Mouse (Mus musculus) forebrain, embryonic 16.5 days (tissue): Measurements from ENCODE around the gene Cym. TPM values are rescaled to one million over a fixed set of nuclear protein-coding genes. Genes with fewer than 3 reads are reported as not detected.

ENCODE experiments used
- ATAC-seq: fragments of 200-750 bp; cut with Nextera tagmentation; 2 replicates; pipeline ENCODE4 v1.8.0; 2017; ENCODE audit warnings: mild to moderate bottlenecking, moderate library complexity
- H3K27ac ChIP-seq: fragments of 300-500 bp; sonication (generic); 2 replicates; pipeline ENCODE4 v1.5.1; 2014; ENCODE audit warnings: low read length, control low read depth
- H3K27me3 ChIP-seq: fragments of 300-500 bp; sonication (generic); replicated peaks from 2 replicates; pipeline ENCODE4 v1.6.1; 2014; ENCODE audit warnings: low read length; ENCODE audit not compliant: control insufficient read depth, insufficient read depth
- H3K36me3 ChIP-seq: fragments of 300-500 bp; sonication (generic); 2 replicates; pipeline ENCODE4 v1.6.1; 2014; ENCODE audit not compliant: control insufficient read depth, insufficient read depth
- H3K4me1 ChIP-seq: fragments of 300-500 bp; sonication (generic); replicated peaks from 2 replicates; pipeline ENCODE4 v1.6.1; 2014; ENCODE audit warnings: low read length; ENCODE audit not compliant: control insufficient read depth, insufficient read depth
- H3K4me2 ChIP-seq: fragments of 300-500 bp; sonication (generic); 2 replicates; pipeline ENCODE4 v1.6.1; 2014; ENCODE audit warnings: mild to moderate bottlenecking, low read length, control low read depth
- H3K4me3 ChIP-seq: fragments of 300-500 bp; sonication (generic); replicated peaks from 2 replicates; pipeline ENCODE4 v1.5.1; 2014; ENCODE audit warnings: mild to moderate bottlenecking, low read length, control low read depth
- H3K9ac ChIP-seq: fragments of 300-500 bp; sonication (generic); replicated peaks from 2 replicates; pipeline ENCODE4 v1.6.1; 2014; ENCODE audit warnings: low read depth, low read length, control low read depth
- H3K9me3 ChIP-seq: fragments of 300-500 bp; sonication (generic); 2 replicates; pipeline ENCODE4 v1.6.1; 2016; ENCODE audit warnings: low read length; ENCODE audit not compliant: control insufficient read depth
- WGBS: fragments of 180-500 bp; shearing (Covaris S2); extraction: QIAGEN DNeasy Blood & Tissue Kit; methylation state at CpG from one replicate; pipeline ENCODE4 v1.1.7; 2014; 5-methylcytosine and 5-hydroxymethylcytosine counted together
- polyA plus RNA-seq: library from polyadenylated mRNA; unstranded; fragments of >200 nt; fragmentation: Nextera tagmentation; extraction: Ambion mirVana; gene quantifications from 2 replicates; pipeline ENCODE4 v1.2.1, GENCODE M21; 2015

The Cym gene
- polyA plus RNA-seq, 1 experiment from 2014 or later: not detected

- Histone ChIP-seq H3K4me3 (no peak overlapping the region), H3K36me3 (no peaks in the 10 kb centered on the region), H3K27me3 (no peaks in the 10 kb centered on the region), H3K4me1 (0 out of 2 replicates have a peak, but pooled peaks cover 2% of the 10 kb centered on the region), H3K9me3 (no peaks in the 10 kb centered on the region), H3K9ac (no peak overlapping the region), H3K4me2 (no peak overlapping the region), H3K27ac (no peak overlapping the region)
- no peak for ATAC-seq
- 76% methylated on average over 3 of the region's 3 CpGs for WGBS
Measured at GRCm38 (mm10) chr3:107185597-107185996, 35.9 kb downstream of the Cym start.

- no peak overlapping the region for H3K4me3 ChIP-seq
- H3K36me3 ChIP-seq: no peaks in the 10 kb centered on the region
- H3K4me1 ChIP-seq: no peaks in the 10 kb centered on the region
- H3K9me3 ChIP-seq: no peaks in the 10 kb centered on the region
- WGBS: 79% methylated on average over 3 of the region's 3 CpGs
- H3K4me2 ChIP-seq: no peak overlapping the region
- no peaks in the 10 kb centered on the region for H3K27me3 ChIP-seq
- ATAC-seq: no peak
- H3K9ac ChIP-seq: no peak overlapping the region
- no peak overlapping the region for H3K27ac ChIP-seq
Measured at GRCm38 (mm10) chr3:107183178-107183577, 38.4 kb downstream of the Cym start.

GRCm38 (mm10) chr3:107182756-107183155 lies 38.8 kb downstream of the Cym start, which contains the start of gene Kcna10:
TSS of gene Kcna10 (plus strand) at chr3:107183056.
- H3K27me3 ChIP-seq: no peaks in the 10 kb centered on the region
- no peaks in the 10 kb centered on the region for H3K36me3 ChIP-seq
- no peak within 1 kb of the TSS for H3K4me3 ChIP-seq
- H3K4me1 ChIP-seq: no peaks in the 10 kb centered on the region
- H3K4me2 ChIP-seq: no peak within 1 kb of the TSS
- WGBS: 89% methylated on average over 1 of the region's 1 CpGs
- no peaks in the 10 kb centered on the region for H3K9me3 ChIP-seq
- H3K27ac ChIP-seq: no peak within 1 kb of the TSS
- ATAC-seq: no peak
- H3K9ac ChIP-seq: no peak within 1 kb of the TSS

GRCm38 (mm10) chr3:107180860-107181259 lies 40.7 kb downstream of the Cym start:
- H3K4me2 ChIP-seq: no peak overlapping the region
- H3K9ac ChIP-seq: no peak overlapping the region
- 84% methylated on average over 2 of the region's 2 CpGs for WGBS
- H3K36me3 ChIP-seq: no peaks in the 10 kb centered on the region
- H3K4me3 ChIP-seq: no peak overlapping the region
- no peaks in the 10 kb centered on the region for H3K9me3 ChIP-seq
- no peak for ATAC-seq
- H3K27ac ChIP-seq: no peak overlapping the region
- H3K27me3 ChIP-seq: no peaks in the 10 kb centered on the region
- no peaks in the 10 kb centered on the region; the same call in 1 of the 2 replicates for H3K4me1 ChIP-seq

GRCm38 (mm10) chr3:107176501-107176900 lies 45.0 kb downstream of the Cym start:
- Histone ChIP-seq H3K4me2 (no peak overlapping the region), H3K4me3 (no peak overlapping the region), H3K4me1 (peaks cover 2% of the 10 kb centered on the region; the same call in 1 of the 2 replicates), H3K9me3 (no peaks in the 10 kb centered on the region), H3K9ac (no peak overlapping the region), H3K27ac (0 out of 2 replicates have a peak overlapping the region, but pooled peaks have one; percentile 10), H3K27me3 (no peaks in the 10 kb centered on the region), H3K36me3 (no peaks in the 10 kb centered on the region)
- peak; percentile 91 for ATAC-seq
- WGBS: 51% methylated on average over 9 of the region's 9 CpGs

GRCm38 (mm10) chr3:107175486-107175885 lies 46.0 kb downstream of the Cym start:
- WGBS: 52% methylated on average over 4 of the region's 4 CpGs
- no peaks in the 10 kb centered on the region for H3K36me3 ChIP-seq

GRCm38 (mm10) chr3:107172556-107172955 lies 49.0 kb downstream of the Cym start:
- H3K4me1 ChIP-seq: peaks cover 2% of the 10 kb centered on the region; the same call in 1 of the 2 replicates
- H3K36me3 ChIP-seq: no peaks in the 10 kb centered on the region
- H3K4me3 ChIP-seq: no peak overlapping the region
- 50% methylated on average over 1 of the region's 1 CpGs for WGBS
- no peaks in the 10 kb centered on the region for H3K9me3 ChIP-seq
- H3K4me2 ChIP-seq: no peak overlapping the region
- no peaks in the 10 kb centered on the region for H3K27me3 ChIP-seq
- no peak overlapping the region for H3K9ac ChIP-seq
- no peak overlapping the region for H3K27ac ChIP-seq
- ATAC-seq: no peak

More at GRCm38 (mm10) chr3:107175486-107175885, 46.0 kb downstream of the Cym start:
- Histone ChIP-seq H3K27ac (no peak overlapping the region), H3K4me3 (no peak overlapping the region), H3K27me3 (no peaks in the 10 kb centered on the region), H3K4me1 (peaks cover 2% of the 10 kb centered on the region; the same call in 1 of the 2 replicates), H3K4me2 (no peak overlapping the region), H3K9me3 (no peaks in the 10 kb centered on the region), H3K9ac (no peak overlapping the region)
- ATAC-seq: peak; percentile 63; the same call in 1 of the 2 replicates

GRCm38 (mm10) chr3:107171964-107172363 lies 49.6 kb downstream of the Cym start:
- no peaks in the 10 kb centered on the region for H3K9me3 ChIP-seq
- peaks cover 2% of the 10 kb centered on the region; the same call in 1 of the 2 replicates for H3K4me1 ChIP-seq
- H3K36me3 ChIP-seq: no peaks in the 10 kb centered on the region
- no peaks in the 10 kb centered on the region for H3K27me3 ChIP-seq
- H3K4me2 ChIP-seq: no peak overlapping the region
- H3K4me3 ChIP-seq: no peak overlapping the region
- no peak overlapping the region for H3K27ac ChIP-seq
- WGBS: 85% methylated on average over 3 of the region's 3 CpGs
- H3K9ac ChIP-seq: no peak overlapping the region
- ATAC-seq: no peak

- 72% methylated on average over 2 of the region's 2 CpGs for WGBS
- H3K4me2 ChIP-seq: no peak overlapping the region
- no peak for ATAC-seq
- H3K9ac ChIP-seq: no peak overlapping the region
- no peak overlapping the region for H3K27ac ChIP-seq
- H3K9me3 ChIP-seq: no peaks in the 10 kb centered on the region
- no peaks in the 10 kb centered on the region for H3K4me1 ChIP-seq
- H3K4me3 ChIP-seq: no peak overlapping the region
- H3K27me3 ChIP-seq: no peaks in the 10 kb centered on the region
- no peaks in the 10 kb centered on the region for H3K36me3 ChIP-seq
Measured at GRCm38 (mm10) chr3:107169552-107169951, 52.0 kb downstream of the Cym start.

GRCm38 (mm10) chr3:107162741-107163140 lies 58.8 kb downstream of the Cym start:
- Histone ChIP-seq H3K4me3 (no peak overlapping the region), H3K9ac (no peak overlapping the region), H3K27me3 (no peaks in the 10 kb centered on the region), H3K4me2 (no peak overlapping the region), H3K27ac (no peak overlapping the region), H3K36me3 (no peaks in the 10 kb centered on the region), H3K4me1 (peaks cover 5% of the 10 kb centered on the region; the same call in 1 of the 2 replicates), H3K9me3 (no peaks in the 10 kb centered on the region)
- WGBS: 85% methylated on average over 2 of the region's 2 CpGs
- no peak for ATAC-seq
